Mouse (Mus musculus): ENCODE measurements at regions not wholly inside any gene's neighbourhood (a gene's known extent, or its start where the extent isn't known, plus 50 kb on each side); places are given as distances from the start of the nearest gene placed in this dataset.

DNA sequence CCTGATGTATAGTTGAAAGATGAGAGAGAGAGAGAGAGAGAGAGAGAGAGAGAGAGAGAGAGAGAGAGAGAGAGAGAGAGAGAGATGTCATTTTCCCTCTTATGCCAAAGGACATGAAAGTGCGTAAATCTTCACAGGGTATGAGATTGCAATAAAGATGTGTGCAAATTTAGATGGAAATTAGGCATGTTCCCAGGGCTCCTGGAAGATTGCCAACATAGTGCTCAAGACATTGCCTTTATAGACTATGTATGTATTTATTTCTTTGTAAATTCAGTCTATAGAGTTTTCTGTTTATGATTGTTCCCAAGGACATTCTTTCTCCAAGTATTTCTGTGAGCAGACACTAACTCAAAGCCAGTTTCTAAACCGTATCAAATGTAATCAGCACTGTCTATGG lies 376.5 kb upstream of the Zeb2 start:
- DNase-seq (ENCODE audit: low spot score) (peak; percentile 13), ATAC-seq (ENCODE audit: low read depth) (no peak)
- Histone ChIP-seq H3K27ac (replicated peaks; ENCODE audit: low read depth, low read length) (no peak overlapping the region), H3K9me3 (ENCODE audit: control insufficient read depth, low read length) (no peaks in the 10 kb centered on the region), H3K4me3 (ENCODE audit: low read depth, low read length) (no peak overlapping the region), H3K27me3 (replicated peaks; ENCODE audit: control insufficient read depth, insufficient read depth, low read length) (no peaks in the 10 kb centered on the region), H3K36me3 (ENCODE audit: control insufficient read depth, insufficient read depth, low read length) (no peaks in the 10 kb centered on the region), H3K4me2 (ENCODE audit: low read depth, low read length) (no peak overlapping the region), H3K9ac (ENCODE audit: low read depth, low read length) (no peak overlapping the region), H3K4me1 (ENCODE audit: control insufficient read depth, insufficient read depth, low read length) (no peaks in the 10 kb centered on the region)
- WGBS, result 72% methylated on average over 2 of the region's 2 CpGs

DNA sequence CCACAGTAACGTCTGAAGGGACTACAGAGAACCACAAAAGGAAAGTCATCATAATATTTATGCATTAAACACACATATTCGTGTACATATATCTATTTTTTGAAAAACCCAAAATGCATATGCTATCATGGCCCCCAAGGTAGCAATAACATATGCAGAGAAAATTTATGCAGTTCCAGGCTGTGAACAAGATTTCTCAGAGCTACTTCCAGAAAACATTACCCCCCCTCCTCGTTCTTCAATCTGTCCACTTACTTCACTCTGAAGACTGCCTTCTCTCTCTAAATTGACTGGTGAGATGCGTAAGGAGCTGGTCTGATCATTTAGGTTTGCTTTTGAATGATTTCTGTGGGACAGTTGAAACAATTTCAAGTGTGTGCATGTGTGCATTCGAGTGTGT lies 369.3 kb upstream of the Zeb2 start:
- H3K9ac ChIP-seq (ENCODE audit: low read depth, low read length), result no peak overlapping the region
- H3K27ac ChIP-seq (replicated peaks; ENCODE audit: low read depth, low read length), result no peak overlapping the region; the same call in 1 of the 2 replicates
- no peak overlapping the region for H3K4me3 ChIP-seq (ENCODE audit: low read depth, low read length)
- DNase-seq (ENCODE audit: low spot score) (no peak), ATAC-seq (ENCODE audit: low read depth) (no peak)
- no peaks in the 10 kb centered on the region for H3K36me3 ChIP-seq (ENCODE audit: control insufficient read depth, insufficient read depth, low read length)
- no peaks in the 10 kb centered on the region for H3K4me1 ChIP-seq (ENCODE audit: control insufficient read depth, insufficient read depth, low read length)
- 73% methylated on average over 5 of the region's 5 CpGs for WGBS
- H3K4me2 ChIP-seq (ENCODE audit: low read depth, low read length), result no peak overlapping the region
- no peaks in the 10 kb centered on the region for H3K27me3 ChIP-seq (replicated peaks; ENCODE audit: control insufficient read depth, insufficient read depth, low read length)
- H3K9me3 ChIP-seq (ENCODE audit: control insufficient read depth, low read length), result no peaks in the 10 kb centered on the region

DNA sequence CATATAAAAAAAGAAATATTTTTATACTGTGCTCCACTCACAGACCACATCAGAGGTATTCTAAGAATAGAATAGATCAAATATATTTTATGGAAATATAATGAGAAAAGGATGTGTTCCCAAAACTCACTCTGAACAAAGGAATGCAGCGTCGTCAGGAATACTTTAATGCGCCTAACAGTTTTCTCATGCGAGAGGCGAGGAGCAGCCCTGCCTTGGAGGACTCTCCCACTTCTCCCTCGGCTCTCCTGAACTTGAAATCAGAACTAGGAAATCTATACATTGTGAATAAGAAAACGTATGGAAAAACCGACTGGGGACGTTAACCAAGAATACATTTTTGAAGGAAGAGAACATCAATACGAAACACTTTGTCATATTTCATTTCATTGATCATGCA lies 368.3 kb upstream of the Zeb2 start:
- WGBS, result 36% methylated on average over 10 of the region's 10 CpGs
- H3K36me3 ChIP-seq (ENCODE audit: control insufficient read depth, insufficient read depth, low read length), result no peaks in the 10 kb centered on the region
- no peaks in the 10 kb centered on the region for H3K27me3 ChIP-seq (replicated peaks; ENCODE audit: control insufficient read depth, insufficient read depth, low read length)
- H3K27ac ChIP-seq (replicated peaks; ENCODE audit: low read depth, low read length), result peak overlapping the region; percentile 73
- no peaks in the 10 kb centered on the region for H3K4me1 ChIP-seq (ENCODE audit: control insufficient read depth, insufficient read depth, low read length)
- no peak overlapping the region for H3K4me3 ChIP-seq (ENCODE audit: low read depth, low read length)
- peak; percentile 37; the same call in 1 of the 2 replicates for ATAC-seq (ENCODE audit: low read depth)
- H3K4me2 ChIP-seq (ENCODE audit: low read depth, low read length), result peak overlapping the region; percentile 20; the same call in 1 of the 2 replicates
- H3K9me3 ChIP-seq (ENCODE audit: control insufficient read depth, low read length), result no peaks in the 10 kb centered on the region
- DNase-seq (ENCODE audit: low spot score), result peak; percentile 61
- H3K9ac ChIP-seq (ENCODE audit: low read depth, low read length), result no peak overlapping the region

DNA sequence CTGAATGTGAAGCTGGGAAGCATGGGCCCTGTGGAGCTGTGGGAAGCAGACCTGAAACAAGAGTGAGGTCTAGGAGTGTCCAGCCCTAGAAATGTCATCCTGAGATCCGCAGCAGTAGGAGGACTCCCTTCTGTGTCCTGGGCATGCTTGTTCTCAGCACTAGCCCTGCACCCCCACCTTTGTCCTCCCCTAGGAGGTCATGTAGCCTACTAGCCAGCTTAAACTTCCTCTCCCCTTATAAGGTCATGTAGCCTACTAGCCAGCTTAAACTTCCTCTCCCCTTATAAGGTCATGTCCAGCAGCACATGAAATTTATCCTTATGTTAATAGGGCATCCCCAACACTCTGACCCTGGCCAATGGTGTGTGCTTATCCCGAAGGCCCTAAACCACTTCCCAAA lies 363.5 kb upstream of the Zeb2 start:
- Histone ChIP-seq H3K36me3 (ENCODE audit: control insufficient read depth, insufficient read depth, low read length) (no peaks in the 10 kb centered on the region), H3K4me3 (ENCODE audit: low read depth, low read length) (no peak overlapping the region), H3K9ac (ENCODE audit: low read depth, low read length) (no peak overlapping the region), H3K9me3 (ENCODE audit: control insufficient read depth, low read length) (no peaks in the 10 kb centered on the region), H3K4me2 (ENCODE audit: low read depth, low read length) (no peak overlapping the region), H3K4me1 (ENCODE audit: control insufficient read depth, insufficient read depth, low read length) (no peaks in the 10 kb centered on the region), H3K27me3 (replicated peaks; ENCODE audit: control insufficient read depth, insufficient read depth, low read length) (no peaks in the 10 kb centered on the region), H3K27ac (replicated peaks; ENCODE audit: low read depth, low read length) (no peak overlapping the region)
- DNase-seq (ENCODE audit: low spot score) (no peak), ATAC-seq (ENCODE audit: low read depth) (no peak)
- 74% methylated on average over 2 of the region's 2 CpGs for WGBS

DNA sequence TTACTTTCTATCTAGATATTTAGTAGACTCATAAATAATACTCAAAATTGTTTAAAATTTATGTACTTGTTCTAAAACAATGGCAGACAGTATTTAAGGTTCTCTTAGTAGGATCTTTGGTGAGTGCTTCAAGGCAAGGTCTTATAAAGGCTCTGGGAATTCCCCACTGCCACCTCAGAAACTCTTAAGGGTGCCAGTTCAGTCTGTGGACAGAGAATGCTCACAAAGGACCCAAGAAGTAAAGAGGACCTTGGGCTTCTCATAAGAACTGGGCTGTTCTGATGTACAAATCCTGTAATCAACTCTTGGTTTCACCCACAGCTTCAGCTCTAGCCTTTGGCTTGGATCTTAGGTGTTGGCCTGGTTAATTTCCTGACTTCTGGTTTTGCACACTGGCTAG lies 358.8 kb upstream of the Zeb2 start:
- no peak for DNase-seq (ENCODE audit: low spot score)
- Histone ChIP-seq H3K27ac (replicated peaks; ENCODE audit: low read depth, low read length) (no peak overlapping the region), H3K9ac (ENCODE audit: low read depth, low read length) (no peak overlapping the region), H3K36me3 (ENCODE audit: control insufficient read depth, insufficient read depth, low read length) (no peaks in the 10 kb centered on the region), H3K9me3 (ENCODE audit: control insufficient read depth, low read length) (no peaks in the 10 kb centered on the region), H3K4me1 (ENCODE audit: control insufficient read depth, insufficient read depth, low read length) (no peaks in the 10 kb centered on the region), H3K4me3 (ENCODE audit: low read depth, low read length) (no peak overlapping the region), H3K27me3 (replicated peaks; ENCODE audit: control insufficient read depth, insufficient read depth, low read length) (no peaks in the 10 kb centered on the region), H3K4me2 (ENCODE audit: low read depth, low read length) (no peak overlapping the region)
- ATAC-seq (ENCODE audit: low read depth), result no peak

DNA sequence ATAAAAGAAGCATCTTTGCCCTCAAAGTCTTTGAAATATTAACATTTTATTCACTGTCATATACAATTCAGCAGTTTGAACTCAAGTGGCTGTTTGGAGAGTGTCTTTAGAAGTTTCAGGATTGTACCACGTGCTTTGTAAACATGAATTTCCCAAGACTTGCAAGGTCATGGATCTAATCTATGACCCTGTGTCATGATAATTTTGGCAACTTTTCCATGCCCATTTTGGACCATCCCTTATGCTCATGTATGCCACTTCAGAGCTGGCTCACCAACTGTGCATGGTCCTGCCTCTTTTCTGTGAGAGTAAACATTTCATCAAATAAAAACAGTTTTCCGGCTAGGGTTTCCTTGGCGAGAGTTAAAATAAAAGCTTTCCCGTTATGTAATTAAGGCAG lies 347.1 kb upstream of the Zeb2 start:
- H3K27ac ChIP-seq (replicated peaks; ENCODE audit: low read depth, low read length), result no peak overlapping the region
- no peaks in the 10 kb centered on the region for H3K27me3 ChIP-seq (replicated peaks; ENCODE audit: control insufficient read depth, insufficient read depth, low read length)
- no peaks in the 10 kb centered on the region for H3K36me3 ChIP-seq (ENCODE audit: control insufficient read depth, insufficient read depth, low read length)
- ATAC-seq (ENCODE audit: low read depth) (no peak), DNase-seq (ENCODE audit: low spot score) (no peak)
- H3K4me1 ChIP-seq (ENCODE audit: control insufficient read depth, insufficient read depth, low read length), result no peaks in the 10 kb centered on the region; the same call in 1 of the 2 replicates
- no peaks in the 10 kb centered on the region for H3K9me3 ChIP-seq (ENCODE audit: control insufficient read depth, low read length)
- H3K4me3 ChIP-seq (ENCODE audit: low read depth, low read length), result no peak overlapping the region
- H3K4me2 ChIP-seq (ENCODE audit: low read depth, low read length), result no peak overlapping the region
- WGBS, result 79% methylated on average over 4 of the region's 4 CpGs
- no peak overlapping the region for H3K9ac ChIP-seq (ENCODE audit: low read depth, low read length)

DNA sequence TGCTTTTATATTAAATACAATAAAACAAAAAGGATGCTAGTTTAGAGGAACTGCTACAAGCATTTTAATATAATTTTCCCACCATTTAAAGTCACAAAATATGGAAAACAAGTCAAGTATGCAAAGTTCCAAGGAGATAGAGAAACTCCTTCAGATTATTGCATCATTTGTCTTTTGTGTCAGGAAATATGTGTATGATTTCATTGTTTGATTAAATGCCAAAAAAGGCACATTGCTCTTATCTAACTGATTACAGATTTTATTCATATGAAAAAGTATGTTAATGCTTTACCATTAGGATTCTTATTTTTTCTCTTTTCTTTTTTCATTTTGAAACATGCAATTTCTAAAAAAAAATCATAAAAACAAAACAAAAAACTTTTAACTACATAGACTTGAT lies 342.2 kb upstream of the Zeb2 start:
- no peaks in the 10 kb centered on the region for H3K9me3 ChIP-seq (ENCODE audit: control insufficient read depth, low read length)
- H3K27me3 ChIP-seq (replicated peaks; ENCODE audit: control insufficient read depth, insufficient read depth, low read length), result no peaks in the 10 kb centered on the region
- no peak for ATAC-seq (ENCODE audit: low read depth)
- H3K4me2 ChIP-seq (ENCODE audit: low read depth, low read length), result no peak overlapping the region
- no peak overlapping the region for H3K4me3 ChIP-seq (ENCODE audit: low read depth, low read length)
- H3K4me1 ChIP-seq (ENCODE audit: control insufficient read depth, insufficient read depth, low read length), result no peaks in the 10 kb centered on the region; the same call in 1 of the 2 replicates
- no peak for DNase-seq (ENCODE audit: low spot score)
- no peaks in the 10 kb centered on the region for H3K36me3 ChIP-seq (ENCODE audit: control insufficient read depth, insufficient read depth, low read length)
- no peak overlapping the region for H3K27ac ChIP-seq (replicated peaks; ENCODE audit: low read depth, low read length)
- H3K9ac ChIP-seq (ENCODE audit: low read depth, low read length), result no peak overlapping the region

DNA sequence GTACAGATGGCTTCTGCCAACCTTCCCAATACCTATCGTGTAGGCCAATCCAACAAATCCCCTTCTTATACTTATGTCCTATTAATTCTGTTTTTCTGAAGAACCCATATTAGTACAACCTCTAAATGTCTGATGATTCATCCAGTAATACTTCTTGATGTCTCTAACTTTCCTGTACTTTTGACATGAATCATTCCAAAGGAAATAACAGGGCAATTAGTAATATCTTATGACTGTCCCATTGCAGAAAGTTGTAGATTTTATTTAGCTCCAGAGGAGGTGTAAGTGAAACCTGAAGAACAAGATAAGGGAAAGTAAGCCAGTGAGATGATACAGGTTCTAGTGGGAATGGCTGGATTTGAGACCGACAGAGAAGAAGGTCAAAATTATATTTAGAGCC lies 337.6 kb upstream of the Zeb2 start:
- Histone ChIP-seq H3K9me3 (ENCODE audit: control insufficient read depth, low read length) (no peaks in the 10 kb centered on the region), H3K36me3 (ENCODE audit: control insufficient read depth, insufficient read depth, low read length) (no peaks in the 10 kb centered on the region), H3K4me3 (ENCODE audit: low read depth, low read length) (no peak overlapping the region), H3K27me3 (replicated peaks; ENCODE audit: control insufficient read depth, insufficient read depth, low read length) (no peaks in the 10 kb centered on the region), H3K4me1 (ENCODE audit: control insufficient read depth, insufficient read depth, low read length) (no peaks in the 10 kb centered on the region; the same call in 1 of the 2 replicates), H3K4me2 (ENCODE audit: low read depth, low read length) (no peak overlapping the region), H3K27ac (replicated peaks; ENCODE audit: low read depth, low read length) (no peak overlapping the region), H3K9ac (ENCODE audit: low read depth, low read length) (no peak overlapping the region)
- 91% methylated on average over 2 of the region's 2 CpGs for WGBS
- DNase-seq (ENCODE audit: low spot score) (no peak), ATAC-seq (ENCODE audit: low read depth) (no peak)

DNA sequence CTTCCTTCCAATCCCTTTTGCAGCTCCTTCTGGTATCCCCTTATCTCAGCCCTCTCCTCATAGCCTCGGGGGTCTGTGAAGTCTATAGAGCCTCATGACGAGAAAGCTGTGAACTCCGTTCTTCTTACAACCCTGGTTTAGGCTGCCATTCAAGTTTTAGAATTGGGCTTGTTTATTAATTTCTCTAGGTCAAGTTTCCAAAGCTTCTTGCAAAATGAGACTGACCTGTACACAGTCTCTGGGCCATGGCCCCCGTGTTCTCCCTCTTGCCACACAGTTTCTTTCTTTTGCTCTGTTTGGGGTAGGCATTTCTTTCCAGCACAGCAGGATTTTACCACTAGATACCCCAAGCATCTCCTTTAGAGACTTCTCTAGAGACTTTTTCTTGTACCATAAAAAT lies 322.0 kb upstream of the Zeb2 start:
- DNase-seq (ENCODE audit: low spot score) (no peak), ATAC-seq (ENCODE audit: low read depth) (no peak)
- no peaks in the 10 kb centered on the region for H3K36me3 ChIP-seq (ENCODE audit: control insufficient read depth, insufficient read depth, low read length)
- no peak overlapping the region for H3K27ac ChIP-seq (replicated peaks; ENCODE audit: low read depth, low read length)
- H3K4me1 ChIP-seq (ENCODE audit: control insufficient read depth, insufficient read depth, low read length), result no peaks in the 10 kb centered on the region; the same call in 1 of the 2 replicates
- no peak overlapping the region for H3K4me2 ChIP-seq (ENCODE audit: low read depth, low read length)
- H3K9me3 ChIP-seq (ENCODE audit: control insufficient read depth, low read length), result no peaks in the 10 kb centered on the region
- WGBS, result 49% methylated on average over 4 of the region's 4 CpGs
- no peaks in the 10 kb centered on the region for H3K27me3 ChIP-seq (replicated peaks; ENCODE audit: control insufficient read depth, insufficient read depth, low read length)
- H3K4me3 ChIP-seq (ENCODE audit: low read depth, low read length), result no peak overlapping the region
- no peak overlapping the region for H3K9ac ChIP-seq (ENCODE audit: low read depth, low read length)
